Mouse (Mus musculus) hindbrain, embryonic 16.5 days (tissue): Measurements from ENCODE around the gene Cldn34b2. TPM values are rescaled to one million over a fixed set of nuclear protein-coding genes. Genes with fewer than 3 reads are reported as not detected.
"Not testable (repeated sequence)": the region's sequence is repeated elsewhere in the genome, so short reads cannot be mapped to it uniquely, and the experiment has no call there.

Experiments
- ATAC-seq: fragments of 200-750 bp; cut with Nextera tagmentation; 2 replicates; pipeline ENCODE4 v1.8.0; 2017; ENCODE audit warnings: moderate TSS enrichment, moderate library complexity
- H3K27ac ChIP-seq: fragments of 300-500 bp; sonication (generic); 2 replicates; pipeline ENCODE4 v1.5.1; 2014; ENCODE audit warnings: low read depth, mild to moderate bottlenecking, control low read depth, low read length, moderate library complexity
- H3K27me3 ChIP-seq: fragments of 300-500 bp; sonication (generic); replicated peaks from 2 replicates; pipeline ENCODE4 v1.6.1; 2014; ENCODE audit warnings: low read length; ENCODE audit not compliant: control insufficient read depth, insufficient read depth
- H3K36me3 ChIP-seq: fragments of 300-500 bp; sonication (generic); 2 replicates; pipeline ENCODE4 v1.6.1; 2014; ENCODE audit warnings: mild to moderate bottlenecking, low read length, moderate library complexity, mixed read lengths; ENCODE audit not compliant: control insufficient read depth, insufficient read depth
- H3K4me1 ChIP-seq: fragments of 300-500 bp; sonication (generic); 2 replicates; pipeline ENCODE4 v1.6.1; 2014; ENCODE audit warnings: low read depth, low read length; ENCODE audit not compliant: control insufficient read depth, insufficient read depth
- H3K4me2 ChIP-seq: fragments of 300-500 bp; sonication (generic); 2 replicates; pipeline ENCODE4 v1.6.1; 2014; ENCODE audit warnings: mild to moderate bottlenecking, low read length, control low read depth, moderate library complexity
- H3K4me3 ChIP-seq: fragments of 300-500 bp; sonication (generic); 2 replicates; pipeline ENCODE4 v1.5.1; 2014; ENCODE audit warnings: mild to moderate bottlenecking, low read length, control low read depth, moderate library complexity
- H3K9ac ChIP-seq: fragments of 300-500 bp; sonication (generic); 2 replicates; pipeline ENCODE4 v1.6.1; 2014; ENCODE audit warnings: low read depth, mild to moderate bottlenecking, control low read depth, low read length, moderate library complexity
- H3K9me3 ChIP-seq: fragments of 300-500 bp; sonication (generic); 2 replicates; pipeline ENCODE4 v1.6.1; 2014; ENCODE audit warnings: mild to moderate bottlenecking, low read length, moderate library complexity; ENCODE audit not compliant: control insufficient read depth
- WGBS: fragments of 180-500 bp; shearing (Covaris S2); extraction: QIAGEN DNeasy Blood & Tissue Kit; methylation state at CpG from one replicate; pipeline ENCODE4 v1.1.7; 2014; 5-methylcytosine and 5-hydroxymethylcytosine counted together
- polyA plus RNA-seq: library from polyadenylated mRNA; unstranded; fragments of >200 nt; fragmentation: Nextera tagmentation; extraction: Ambion mirVana; gene quantifications from 2 replicates; pipeline ENCODE4 v1.2.1, GENCODE M21; 2015

The Cldn34b2 gene
- polyA plus RNA-seq, 1 experiment from 2014 or later: not detected

DNA sequence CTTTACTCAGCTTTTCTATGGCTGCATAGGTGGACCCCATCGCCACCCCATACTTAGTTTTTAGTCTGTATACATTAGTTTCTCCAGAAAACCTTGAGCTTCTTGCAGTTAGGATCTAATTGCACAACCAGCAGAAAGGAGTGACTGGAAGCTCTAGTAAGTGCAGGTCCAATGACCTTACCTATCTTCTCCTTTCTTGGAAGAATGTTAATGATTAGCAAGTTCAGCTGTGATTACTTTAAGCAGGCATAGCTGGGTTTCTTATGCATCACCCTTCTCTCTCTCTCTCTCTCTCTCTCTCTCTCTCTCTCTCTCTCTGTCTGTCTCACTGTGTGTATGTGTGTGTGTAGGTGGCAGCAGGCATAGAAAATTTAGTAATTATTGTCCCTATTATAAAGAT is 23.7 kb upstream of the Cldn34b2 start:
- Histone ChIP-seq H3K4me3 (no peak overlapping the region), H3K27me3 (no peaks in the 10 kb centered on the region), H3K36me3 (no peaks in the 10 kb centered on the region), H3K27ac (no peak overlapping the region), H3K9me3 (no peaks in the 10 kb centered on the region), H3K4me1 (no peaks in the 10 kb centered on the region), H3K4me2 (no peak overlapping the region), H3K9ac (no peak overlapping the region)
- WGBS: 91% methylated on average over 1 of the region's 1 CpGs
- ATAC-seq: no peak

DNA sequence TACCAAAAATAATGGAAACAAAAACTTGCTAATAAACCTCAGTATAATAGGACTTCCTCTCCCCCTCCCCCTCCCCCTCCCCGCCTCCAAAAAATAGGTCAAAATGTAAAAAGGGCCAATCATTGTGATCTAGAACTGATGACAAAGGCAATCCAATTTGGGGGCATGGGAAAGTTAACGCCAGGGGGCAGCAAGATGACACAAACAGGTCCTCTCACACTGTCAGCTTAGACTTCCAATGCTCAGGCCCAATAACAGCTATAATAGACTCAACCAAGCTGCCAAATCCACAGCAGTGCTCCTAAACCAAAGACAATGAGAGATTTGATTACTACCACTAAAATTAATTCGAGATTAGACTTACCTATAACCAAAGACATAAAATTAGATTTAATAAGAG is 16.5 kb upstream of the Cldn34b2 start:
- Histone ChIP-seq H3K4me1 (no peaks in the 10 kb centered on the region), H3K9me3 (no peaks in the 10 kb centered on the region), H3K4me2 (no peak overlapping the region), H3K27ac (no peak overlapping the region), H3K36me3 (no peaks in the 10 kb centered on the region), H3K4me3 (no peak overlapping the region), H3K27me3 (no peaks in the 10 kb centered on the region), H3K9ac (no peak overlapping the region)
- WGBS: 20% methylated on average over 3 of the region's 3 CpGs
- ATAC-seq: no peak

DNA sequence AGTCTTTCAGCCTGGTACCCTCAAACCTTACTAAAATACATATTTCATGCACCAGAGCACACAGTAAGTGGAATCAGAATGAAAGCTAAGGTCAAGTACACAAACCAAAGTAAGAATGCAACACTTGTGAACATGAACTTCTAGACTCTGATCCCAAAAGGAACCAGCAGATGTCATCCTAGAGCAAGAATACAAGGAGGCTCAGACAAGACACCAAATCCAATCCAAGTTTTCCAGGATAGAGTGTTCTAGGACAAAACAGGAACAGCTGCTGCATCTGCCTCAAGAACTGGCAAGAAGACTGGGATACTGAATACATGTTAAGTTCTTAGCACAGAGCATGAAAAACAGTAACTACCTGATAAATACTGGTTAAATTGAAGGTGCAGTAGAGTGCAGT is 30.2 kb downstream of the Cldn34b2 start:
- no peak for ATAC-seq
- Histone ChIP-seq H3K4me2 (no peak overlapping the region), H3K4me1 (no peaks in the 10 kb centered on the region), H3K9ac (no peak overlapping the region), H3K27me3 (no peaks in the 10 kb centered on the region), H3K36me3 (no peaks in the 10 kb centered on the region), H3K27ac (no peak overlapping the region), H3K9me3 (no peaks in the 10 kb centered on the region), H3K4me3 (no peak overlapping the region)

DNA sequence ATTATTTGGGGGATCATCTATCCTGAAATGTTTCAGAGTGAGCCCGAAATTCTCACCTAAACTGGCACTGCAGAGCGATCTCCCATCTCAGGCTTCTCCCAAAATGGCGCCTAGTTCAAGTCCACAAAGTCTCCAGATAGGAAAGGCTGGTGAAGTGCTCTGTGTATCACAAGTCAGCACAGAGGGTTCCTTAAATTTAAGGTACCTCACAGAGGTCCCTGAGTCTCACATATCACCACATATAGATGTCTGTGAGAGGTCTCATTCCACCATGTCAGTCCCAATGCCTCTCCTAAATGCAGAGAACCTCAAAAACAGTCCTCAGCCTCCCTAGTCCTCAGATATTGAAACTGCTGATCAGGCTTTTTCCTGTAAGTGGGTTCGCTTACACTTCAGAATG is 34.6 kb downstream of the Cldn34b2 start, which contains the start of gene Magea2:
Gene Magea2 (minus strand): TSS at position 101 of the 400 bp plus-strand sequence.
- H3K27me3 ChIP-seq, H3K9me3 ChIP-seq: not testable (repeated sequence)

DNA sequence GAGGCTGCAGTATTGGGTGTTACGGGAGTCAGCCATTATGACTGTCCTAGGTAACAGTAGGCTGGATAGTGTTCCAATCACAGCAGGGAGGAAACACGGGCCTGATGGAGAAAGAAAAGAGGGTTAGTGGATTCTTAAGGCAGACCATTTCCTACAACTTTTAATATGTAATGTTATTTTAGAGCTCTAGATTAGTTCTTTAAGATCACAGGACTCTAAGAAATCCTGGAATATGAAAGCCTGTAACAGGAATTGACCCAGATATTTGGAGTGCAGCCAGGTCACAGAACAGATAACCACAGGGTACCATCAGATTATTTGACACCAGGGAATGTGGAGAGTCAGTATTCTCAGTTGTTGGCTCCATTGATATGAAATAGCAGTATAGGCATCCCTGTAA is 38.5 kb downstream of the Cldn34b2 start, which contains the start of gene Magea1:
Gene Magea1 (minus strand): TSS at position 101 of the 400 bp plus-strand sequence.
- not testable (repeated sequence) for ATAC-seq, H3K9ac ChIP-seq, H3K27me3 ChIP-seq, H3K36me3 ChIP-seq, H3K4me3 ChIP-seq, H3K4me1 ChIP-seq, H3K9me3 ChIP-seq, H3K4me2 ChIP-seq, H3K27ac ChIP-seq
- 100% methylated on average over 1 of the region's 2 CpGs for WGBS

More for the DNA sequence above, 34.6 kb downstream of the Cldn34b2 start, which contains the start of gene Magea2:
- WGBS: 83% methylated on average over 2 of the region's 4 CpGs
- H3K27ac ChIP-seq, ATAC-seq, H3K4me3 ChIP-seq, H3K4me2 ChIP-seq, H3K4me1 ChIP-seq, H3K9ac ChIP-seq, H3K36me3 ChIP-seq: not testable (repeated sequence)

Other genes with a start within 250 kb of the Cldn34b2 start
- gene Cldn34b1, start 238.1 kb downstream of the Cldn34b2 start, polyA plus RNA-seq: not detected in 2 replicates
- gene Magea6, start 192.4 kb downstream of the Cldn34b2 start, polyA plus RNA-seq: not detected in 2 replicates
- gene Magea3, start 178.9 kb downstream of the Cldn34b2 start, polyA plus RNA-seq: not detected in 2 replicates
- gene Magea8, start 132.6 kb downstream of the Cldn34b2 start, polyA plus RNA-seq: not detected in 2 replicates
- gene Magea5, start 65.3 kb downstream of the Cldn34b2 start, polyA plus RNA-seq: not detected in 2 replicates
- not detected in 2 replicates for gene Magea1, start 38.6 kb downstream of the Cldn34b2 start, polyA plus RNA-seq
- not detected in 2 replicates for gene Magea2, start 34.7 kb downstream of the Cldn34b2 start, polyA plus RNA-seq
- 82.5 and 92.3 TPM in 2 replicates for gene Sat1, start 88.0 kb upstream of the Cldn34b2 start, polyA plus RNA-seq
- 44.3 and 50.9 TPM in 2 replicates for gene Acot9, start 134.0 kb upstream of the Cldn34b2 start, polyA plus RNA-seq
- 108 and 111 TPM in 2 replicates for gene Prdx4, start 212.3 kb upstream of the Cldn34b2 start, polyA plus RNA-seq